Mouse (Mus musculus) induced T-regulatory cell, adult 2 months (primary cell): ENCODE measurements around the gene Cfap43.
A peak's percentile ranks its signal among the peaks of the same experiment; 100 is the strongest.

Experiments used
- DNase-seq: peaks from one replicate; pipeline ENCODE4 v3.0.0-alpha.2; 2012; ENCODE audit warnings: low read depth

Gene Cfap43

DNA sequence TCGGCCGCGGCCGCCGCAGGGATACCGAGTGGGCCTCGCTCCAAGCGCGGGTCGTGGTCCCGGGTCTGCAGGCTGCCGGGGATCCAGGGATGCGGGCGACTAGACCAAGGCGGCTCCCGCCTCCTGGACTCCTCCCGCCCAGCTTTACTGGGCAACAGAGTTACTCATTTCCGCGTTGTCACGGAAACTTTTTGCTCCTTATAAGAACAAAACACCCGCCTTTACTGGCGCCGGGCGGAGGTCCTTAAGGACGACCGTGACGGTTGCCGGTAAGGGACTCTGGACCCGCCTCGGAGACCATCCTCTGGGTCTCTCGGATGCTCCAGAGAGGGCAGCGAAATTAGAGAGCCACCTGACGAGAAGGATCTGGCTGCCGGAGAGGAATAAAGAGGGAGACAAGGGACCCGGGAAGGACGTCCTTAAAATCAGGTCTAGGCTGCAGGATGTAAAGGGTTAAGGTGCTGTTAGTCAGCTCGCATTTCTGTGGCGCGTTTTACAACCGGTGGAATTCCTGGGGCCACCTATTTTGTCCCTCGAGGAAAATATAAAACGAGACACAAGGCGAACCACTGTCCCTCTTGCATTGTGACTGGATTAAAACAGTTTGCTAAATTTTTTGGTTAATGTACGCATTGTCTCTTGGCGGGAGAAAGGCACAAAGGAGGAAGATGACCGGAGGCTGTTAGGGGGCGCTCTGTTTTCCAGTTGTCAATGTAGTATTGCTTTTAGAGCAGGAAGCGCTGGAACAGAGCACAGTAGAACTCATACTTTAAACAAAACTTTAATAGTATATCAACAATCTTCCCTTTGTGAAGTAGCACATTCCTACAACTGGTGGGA lies at the start of gene Cfap43, which contains the start of gene Itprip:
TSS of gene Cfap43 (minus strand) at position 162 of the 840 bp plus-strand sequence.
TSS of gene Itprip (minus strand) at position 174 of the 840 bp plus-strand sequence.
- peak; percentile 95 for DNase-seq

DNA sequence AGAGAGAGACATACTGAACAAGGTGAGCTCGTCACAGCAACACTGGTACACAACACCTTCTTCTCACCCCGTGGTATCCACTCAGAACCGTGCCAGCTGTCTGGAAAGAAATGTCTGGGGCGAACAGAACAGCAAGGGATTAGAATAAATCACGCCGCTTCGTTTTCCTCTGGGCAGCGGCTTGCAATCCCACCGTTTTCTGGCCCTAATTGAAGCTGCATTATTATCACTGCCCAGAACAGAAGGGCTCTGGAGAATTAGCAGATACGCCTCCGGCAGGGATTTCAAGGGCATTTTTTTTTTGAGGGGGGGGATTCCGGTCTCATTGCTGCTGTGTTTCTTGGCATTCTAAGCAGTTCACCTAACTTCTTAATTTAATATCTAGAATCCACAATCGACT lies 39.1 kb upstream of the Cfap43 start:
- no peak for DNase-seq

DNA sequence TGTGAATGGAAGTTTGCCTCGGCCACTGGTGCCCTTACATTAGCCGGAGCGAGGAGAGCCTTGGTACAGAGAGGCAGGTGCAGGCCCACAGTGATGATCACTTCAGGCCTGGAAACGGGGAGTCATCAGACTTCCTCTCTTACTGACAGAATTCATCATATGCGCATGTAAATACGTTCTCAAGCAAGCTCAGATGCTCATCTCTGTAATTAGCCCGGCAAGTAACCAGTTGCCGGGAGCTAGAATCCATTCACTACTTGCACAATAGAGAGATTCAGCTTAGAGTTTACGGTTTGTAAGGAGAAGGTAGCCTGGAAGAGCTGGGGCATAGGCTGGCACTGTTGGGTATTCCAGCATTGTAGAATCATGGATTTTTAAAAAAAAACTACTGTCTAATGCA lies 34.1 kb upstream of the Cfap43 start:
- DNase-seq, result no peak

DNA sequence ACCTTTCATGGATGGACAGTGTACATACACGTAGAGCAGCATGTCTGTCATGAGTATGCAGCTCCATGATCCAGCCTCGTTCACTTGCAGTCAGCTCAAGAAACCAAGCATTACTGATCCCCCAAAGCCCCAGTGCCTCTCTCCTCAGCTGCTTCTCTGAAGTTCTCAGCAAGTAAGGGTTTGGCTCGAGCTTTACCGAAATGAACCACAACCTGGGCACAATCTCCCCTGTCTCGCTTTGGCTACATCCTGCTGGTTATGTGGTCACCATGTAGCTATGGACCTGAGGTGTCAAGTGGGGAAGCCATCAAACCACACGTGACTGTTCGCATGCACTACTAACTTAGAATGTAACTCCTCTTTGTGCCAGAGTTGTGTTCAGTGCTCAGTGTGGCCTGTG lies 31.9 kb upstream of the Cfap43 start:
- no peak for DNase-seq

DNA sequence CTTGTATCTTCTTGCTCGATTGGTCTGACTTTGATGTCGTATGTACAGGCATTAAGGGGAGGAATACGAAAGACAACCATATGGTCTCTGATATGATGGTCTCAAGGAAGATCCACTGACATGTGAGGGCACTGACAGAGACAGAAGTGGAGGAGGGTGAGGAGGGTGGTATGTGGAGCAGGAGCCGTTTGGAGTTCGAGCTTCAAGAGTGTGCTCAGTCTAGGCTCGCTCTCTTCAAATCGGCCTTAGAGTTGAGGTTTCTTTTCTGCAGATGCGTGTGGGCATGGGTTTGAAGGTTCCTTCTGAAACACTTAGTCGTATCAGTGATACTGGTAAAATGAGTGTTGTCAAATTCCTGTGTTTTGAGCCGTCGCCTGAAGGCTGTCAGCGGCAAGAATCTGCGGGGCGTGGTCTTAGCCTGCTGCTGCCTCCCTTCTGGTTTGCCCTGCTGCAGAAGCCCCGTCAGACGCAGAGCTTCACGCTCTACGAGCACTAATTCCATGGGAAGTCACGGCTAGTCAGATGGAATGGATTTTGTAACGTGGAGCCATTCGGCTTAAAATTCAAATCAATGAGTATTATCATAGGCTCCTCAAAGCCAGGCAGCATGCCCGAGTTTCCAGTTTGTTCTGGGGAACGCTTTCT lies 27.9 kb upstream of the Cfap43 start:
- DNase-seq, result no peak

DNA sequence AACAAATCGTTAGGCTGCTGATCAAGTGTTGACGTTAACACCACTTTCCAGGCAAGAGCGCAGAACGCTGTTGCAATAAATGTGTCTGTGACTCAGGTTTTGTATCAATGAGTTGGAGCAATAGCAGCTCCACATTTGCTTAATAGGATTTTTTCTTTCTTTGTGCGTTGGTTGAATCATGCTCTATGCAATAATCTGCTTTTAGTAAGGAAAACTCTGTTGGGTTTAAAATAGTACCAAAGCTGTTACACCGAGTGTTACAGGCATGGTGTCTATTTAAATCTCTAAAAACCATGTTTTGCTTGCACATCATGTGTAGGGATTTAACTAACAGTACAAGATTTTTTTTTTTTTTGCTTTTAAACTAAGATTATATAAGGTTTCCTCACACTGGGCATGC lies 20.3 kb upstream of the Cfap43 start:
- no peak for DNase-seq

DNA sequence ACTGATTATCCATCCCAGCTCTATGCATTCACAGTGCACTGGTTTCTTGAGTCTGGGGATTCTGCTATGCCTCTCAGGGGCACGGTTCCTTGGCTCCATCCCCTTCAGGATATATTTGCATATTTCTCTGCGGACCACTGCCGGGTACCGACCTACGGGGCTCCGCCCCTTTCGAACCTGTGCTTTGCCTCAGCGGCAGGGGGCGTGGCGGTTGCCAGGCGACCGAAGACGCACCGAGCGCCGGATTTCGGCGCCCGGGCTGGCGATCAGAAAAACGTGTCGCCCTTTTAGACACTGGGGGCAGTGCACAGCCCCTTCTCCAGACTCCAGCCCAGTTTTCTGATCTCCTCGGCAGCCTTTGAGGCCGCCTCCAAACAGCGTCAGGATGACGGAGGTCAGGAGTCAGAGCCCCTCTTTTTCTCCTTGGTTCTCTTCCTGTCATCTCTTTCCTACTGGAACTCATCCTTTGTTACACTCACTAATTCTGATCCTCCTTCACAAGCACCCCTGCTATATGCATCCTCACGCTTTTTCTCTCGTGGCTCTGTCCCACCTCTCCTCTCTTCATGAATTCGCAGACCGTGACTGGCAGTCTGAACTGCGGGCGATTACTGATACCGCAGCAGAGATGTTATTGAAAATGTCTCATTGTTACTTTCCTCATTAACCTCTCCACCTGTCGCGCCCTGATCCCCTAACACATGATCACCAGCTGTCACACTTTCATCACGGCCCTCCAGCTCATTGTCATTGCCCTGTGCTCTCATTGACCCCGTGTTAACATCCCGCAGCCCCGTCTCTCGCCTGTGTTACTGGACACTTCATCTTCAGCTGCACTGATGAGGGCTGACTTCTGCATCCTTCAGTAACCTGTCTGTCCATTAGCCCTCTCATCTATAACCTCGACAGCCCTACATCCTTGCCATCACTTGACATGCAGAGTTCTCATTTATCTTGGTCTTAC lies 18.6 kb upstream of the Cfap43 start, which contains the start of gene Cfap58:
TSS of gene Cfap58 (plus strand) at position 233 of the 964 bp plus-strand sequence.
- peak; percentile 91 for DNase-seq

DNA sequence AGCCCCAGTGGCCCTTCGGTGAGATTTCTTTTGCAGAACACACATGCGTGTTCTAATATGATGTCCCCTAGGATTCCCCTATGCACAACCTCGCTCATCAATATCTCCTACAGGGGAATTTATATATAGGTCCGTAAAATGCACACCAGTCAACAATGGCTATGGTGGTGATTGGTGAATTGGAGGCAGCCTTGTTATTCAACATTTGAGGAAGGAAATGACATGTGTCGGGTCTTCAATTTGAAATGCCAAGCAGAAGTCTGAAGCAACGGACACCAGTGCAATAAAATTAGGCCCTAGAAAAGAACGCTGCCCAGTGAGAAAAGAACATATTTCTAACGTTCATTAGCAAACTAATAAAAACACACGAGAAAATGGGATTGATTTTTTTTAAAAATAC lies 17.9 kb upstream of the Cfap43 start:
- DNase-seq, result no peak

DNA sequence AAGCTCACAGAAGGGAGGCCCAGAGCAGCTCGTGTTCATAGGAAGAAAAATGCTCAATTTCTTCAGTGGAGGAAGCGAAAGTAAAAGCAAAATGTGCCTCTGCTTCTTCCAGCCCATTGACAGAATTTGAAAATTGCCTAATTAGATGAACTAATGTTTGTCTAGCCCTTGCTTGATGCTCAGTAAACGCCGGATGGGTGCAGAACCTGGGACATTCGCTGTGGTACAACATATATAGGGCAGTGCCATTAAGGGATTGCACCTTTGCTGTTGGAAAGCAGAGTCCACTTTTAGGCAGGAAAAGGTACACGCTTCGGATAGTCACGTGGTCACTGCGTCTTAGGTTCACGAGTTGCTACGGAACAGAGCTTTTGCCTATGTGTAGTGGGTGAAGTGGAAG lies 17.4 kb upstream of the Cfap43 start:
- DNase-seq, result peak; percentile 49

DNA sequence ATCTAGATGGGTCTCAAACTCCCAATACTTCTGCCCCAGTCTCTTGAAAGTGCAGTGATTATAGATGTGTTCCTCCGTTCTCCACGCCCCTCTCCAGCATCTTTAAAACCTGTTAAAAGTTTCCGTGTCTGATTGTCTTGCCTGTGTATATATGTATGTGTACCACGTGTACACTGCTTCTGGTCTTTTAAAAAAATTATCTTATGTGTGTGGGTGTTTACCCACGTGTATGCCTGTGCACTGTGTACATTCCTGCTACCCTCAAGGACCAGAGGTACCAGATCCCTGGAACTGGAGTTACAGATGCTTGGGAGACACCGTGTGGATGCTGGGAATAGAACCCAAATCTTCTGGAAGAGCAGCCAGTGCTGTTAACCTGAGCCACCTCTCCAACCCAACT lies 16.4 kb upstream of the Cfap43 start:
- DNase-seq, result no peak

DNA sequence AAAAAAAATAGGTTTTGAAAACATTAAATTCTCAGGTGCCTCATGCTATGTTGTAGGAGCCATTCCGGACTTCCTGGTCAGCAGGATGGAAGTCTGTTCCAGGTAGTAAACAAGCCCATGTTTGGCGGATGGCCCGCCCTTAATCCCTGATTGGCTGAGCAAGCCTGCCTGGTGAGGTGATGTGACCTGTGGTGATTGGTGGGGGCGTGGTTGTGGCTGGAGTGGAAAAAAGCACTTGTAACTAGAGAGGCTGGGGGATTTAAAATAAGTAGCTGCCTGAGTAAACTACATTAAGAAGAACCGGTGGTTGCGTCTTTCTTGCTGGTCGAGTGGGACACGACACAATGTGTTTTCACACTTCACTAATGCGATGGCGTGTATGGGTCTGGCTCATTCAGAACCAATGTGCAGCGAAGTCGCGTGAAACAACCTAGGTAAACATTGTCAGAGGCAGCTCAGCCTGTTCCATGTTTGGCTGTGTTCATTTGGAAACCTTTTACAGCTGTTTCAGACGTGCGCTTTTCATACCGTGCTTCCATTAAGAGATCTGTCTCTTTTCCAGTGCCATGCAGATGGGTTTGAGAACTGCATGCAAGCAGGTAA lies 15.7 kb upstream of the Cfap43 start:
- DNase-seq, result no peak

DNA sequence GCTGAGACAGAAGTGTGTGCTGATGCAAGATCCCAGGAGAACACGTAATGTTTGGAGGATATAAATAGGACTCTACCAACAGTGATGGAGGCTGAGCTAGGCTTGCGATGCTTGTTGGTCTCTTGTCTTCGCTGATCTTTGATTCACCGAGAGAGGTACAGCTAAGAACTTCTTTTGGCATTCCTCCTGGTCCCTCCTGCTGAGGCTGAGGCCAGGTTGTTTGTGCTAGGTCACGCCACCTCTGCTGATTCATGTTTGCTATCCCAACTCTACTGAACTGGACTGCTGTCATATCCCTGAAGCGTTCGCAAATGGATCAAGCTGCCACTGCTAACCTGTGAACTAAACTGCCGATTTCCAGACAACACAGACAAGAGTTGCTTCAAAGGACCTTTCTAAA lies 15.1 kb upstream of the Cfap43 start:
- DNase-seq, result no peak

DNA sequence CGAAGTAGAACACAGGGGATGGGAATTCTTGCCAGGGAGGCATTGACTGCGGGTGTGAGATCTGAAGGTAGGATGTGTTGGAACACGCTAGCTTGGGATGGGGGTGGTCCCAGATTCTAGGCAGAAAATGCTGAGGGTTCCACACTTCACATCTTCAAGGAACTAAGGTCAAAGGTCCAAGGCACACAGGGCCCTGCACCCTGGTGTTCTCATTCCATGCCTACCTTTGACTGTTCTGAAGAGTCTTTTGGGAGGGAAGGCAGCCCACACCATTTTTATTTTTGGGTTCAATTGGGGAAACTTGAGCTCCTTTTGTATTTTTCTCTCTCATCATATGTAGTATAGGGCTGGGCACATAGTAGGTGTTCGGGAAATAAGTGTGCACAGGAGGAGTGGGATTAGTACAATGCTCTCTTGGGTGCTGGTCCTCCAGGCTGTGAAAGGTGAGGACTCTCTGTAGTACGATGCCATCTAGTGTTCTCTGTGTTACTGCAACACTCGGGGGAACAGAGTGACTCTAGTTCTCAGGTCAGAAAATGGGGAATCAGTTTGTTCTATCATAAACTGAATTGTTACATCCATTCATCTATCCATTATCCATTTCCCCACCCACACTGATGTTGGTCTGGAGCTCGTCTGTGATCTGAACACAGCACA lies 13.0 kb upstream of the Cfap43 start:
- peak; percentile 82 for DNase-seq

DNA sequence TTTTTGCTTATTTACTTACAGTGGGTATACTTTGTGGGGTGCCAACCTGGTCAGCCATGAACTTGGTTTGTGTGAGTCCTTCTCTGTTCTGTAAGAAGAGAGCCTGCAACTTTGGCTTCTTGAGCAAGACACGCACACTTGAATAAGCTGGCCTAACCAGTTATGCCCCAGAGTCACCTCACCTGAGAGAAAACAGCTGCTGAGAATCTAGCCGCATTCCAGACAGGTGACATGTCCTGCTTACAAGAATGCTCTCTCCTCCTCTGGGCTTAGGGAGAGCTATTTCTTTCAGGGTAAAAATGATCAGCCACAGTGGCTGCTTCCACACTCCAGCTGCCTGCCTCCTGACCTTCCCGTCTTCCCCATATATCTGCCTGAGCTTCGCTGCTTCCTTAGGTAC lies 10.0 kb upstream of the Cfap43 start:
- no peak for DNase-seq

DNA sequence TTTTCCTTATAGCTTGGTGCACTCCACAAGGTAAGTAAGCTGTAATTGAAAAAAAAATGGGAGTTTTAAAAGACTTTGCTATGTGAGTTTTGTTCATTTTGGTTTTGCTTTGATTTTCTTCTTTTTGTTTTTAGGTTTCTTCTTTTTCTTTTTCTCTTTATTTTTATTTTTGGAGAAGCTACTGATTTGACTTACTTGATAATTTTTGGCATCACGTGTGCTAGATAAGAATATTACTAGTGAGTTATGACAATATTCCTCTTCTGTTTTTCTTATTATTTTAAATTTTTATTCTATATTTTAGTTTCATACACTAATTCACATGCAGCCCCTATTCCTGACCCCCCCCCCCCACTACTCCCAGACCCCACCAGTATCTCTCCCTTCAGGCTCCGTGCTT lies 7.9 kb upstream of the Cfap43 start:
- no peak for DNase-seq

DNA sequence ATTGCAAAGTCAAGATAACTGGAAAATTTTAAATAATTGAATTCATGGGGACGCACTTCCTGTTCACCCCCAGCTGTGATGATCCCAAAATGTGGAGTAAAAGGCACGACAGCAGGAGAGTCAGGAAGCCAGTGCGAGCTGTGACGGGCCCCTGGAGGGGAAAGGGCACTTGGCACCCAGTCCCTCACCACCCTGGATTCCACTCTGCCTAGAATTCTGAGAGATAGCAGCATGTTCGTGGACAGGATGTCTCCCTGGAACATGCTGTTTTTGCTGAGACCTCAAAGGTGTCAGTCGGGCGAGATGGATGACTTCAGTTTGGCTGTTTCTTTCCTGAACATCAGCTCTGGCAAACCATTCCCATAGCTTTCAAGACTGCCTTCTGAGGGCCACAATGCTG lies 6.7 kb upstream of the Cfap43 start:
- no peak for DNase-seq

DNA sequence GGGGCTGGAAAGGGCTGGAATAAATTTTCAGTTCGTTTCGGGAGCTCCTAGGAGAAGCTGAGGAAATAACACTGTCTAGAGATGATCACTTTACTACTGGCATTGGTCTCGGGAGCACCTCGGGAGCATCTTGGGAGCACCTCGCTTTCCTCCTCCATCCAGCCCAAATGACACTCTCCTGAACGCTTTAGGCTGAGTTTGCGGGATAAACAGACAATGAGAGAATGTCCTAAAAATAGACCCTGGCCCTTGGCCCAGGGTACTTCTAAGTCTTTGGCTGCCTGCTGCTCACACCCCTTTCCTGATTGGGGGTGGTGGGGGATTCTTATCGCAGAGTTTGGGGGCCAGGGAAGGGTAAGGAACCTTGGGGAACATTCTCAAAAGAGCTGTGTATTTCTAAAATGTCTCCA lies 884 bp upstream of the Cfap43 start:
- DNase-seq, result no peak

DNA sequence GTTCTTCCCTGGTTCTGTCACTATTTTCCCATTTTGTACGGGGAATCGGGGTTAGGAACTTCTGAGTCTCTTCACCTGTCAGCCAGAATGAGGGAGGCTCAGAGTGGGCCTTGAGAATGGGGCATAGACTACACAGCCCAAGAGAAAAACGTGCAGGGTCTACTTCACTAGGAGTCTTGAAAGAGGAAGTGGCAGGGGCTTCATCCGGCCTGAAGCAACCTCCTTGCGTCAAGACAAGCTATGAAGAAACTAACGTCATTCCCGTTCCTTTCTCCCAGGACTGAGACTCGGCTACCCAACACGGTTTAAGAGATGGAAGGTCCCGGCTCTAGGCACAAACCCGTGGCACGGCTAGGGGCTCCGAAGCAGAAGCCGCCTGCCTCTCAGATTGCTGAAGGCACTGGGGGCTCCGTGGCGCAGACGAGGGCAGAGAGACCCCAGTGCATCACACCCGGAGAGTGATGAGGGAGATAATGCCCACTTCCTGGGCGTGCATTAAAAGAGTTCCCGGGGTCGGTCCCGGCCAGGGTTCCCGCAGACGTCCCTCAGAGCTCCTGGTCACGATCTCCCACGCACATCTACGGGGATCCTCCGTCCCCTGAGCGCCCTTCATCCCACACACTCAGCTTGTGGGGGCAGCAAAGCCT lies 509 bp downstream of the Cfap43 start:
- peak; percentile 71 for DNase-seq

DNA sequence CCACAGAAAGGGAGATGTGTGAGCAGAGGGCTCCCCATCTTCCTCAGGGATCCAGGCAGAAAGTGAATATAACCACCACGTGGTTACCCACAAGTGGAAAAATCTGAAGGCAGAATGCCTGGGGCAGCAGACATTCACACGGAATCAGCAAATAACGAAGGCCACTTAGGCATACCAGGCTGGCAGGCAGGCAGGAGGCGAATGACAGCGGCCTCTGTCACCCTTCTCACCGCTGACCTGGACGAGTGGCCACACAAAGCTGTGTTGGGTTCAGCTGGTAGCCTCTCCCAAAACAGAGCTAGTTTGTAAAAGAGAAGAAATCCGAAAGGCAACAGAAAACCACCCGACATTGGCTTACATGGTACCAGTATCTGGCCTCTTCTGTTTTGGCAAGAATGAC lies 1.1 kb downstream of the Cfap43 start:
- DNase-seq, result peak; percentile 50

DNA sequence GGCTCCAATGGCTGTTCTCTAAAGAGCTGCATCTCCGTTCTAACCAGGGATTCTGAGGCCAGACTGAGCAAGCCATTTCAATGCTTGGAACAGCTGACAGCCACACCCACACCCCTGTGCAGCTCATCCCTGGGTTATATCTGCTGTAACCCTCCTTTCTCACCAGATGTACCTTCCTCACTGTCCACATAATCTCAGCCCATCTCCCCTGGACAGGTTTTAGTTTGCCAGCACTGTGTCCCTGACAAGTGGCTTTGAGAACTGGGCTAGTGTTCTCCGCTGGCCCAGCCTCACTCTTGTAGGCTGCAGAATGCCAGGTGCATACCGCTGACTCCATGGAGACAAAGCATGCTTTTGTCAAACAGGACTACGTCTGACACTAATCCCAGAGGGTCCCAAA lies 1.7 kb downstream of the Cfap43 start:
- peak; percentile 28 for DNase-seq

DNA sequence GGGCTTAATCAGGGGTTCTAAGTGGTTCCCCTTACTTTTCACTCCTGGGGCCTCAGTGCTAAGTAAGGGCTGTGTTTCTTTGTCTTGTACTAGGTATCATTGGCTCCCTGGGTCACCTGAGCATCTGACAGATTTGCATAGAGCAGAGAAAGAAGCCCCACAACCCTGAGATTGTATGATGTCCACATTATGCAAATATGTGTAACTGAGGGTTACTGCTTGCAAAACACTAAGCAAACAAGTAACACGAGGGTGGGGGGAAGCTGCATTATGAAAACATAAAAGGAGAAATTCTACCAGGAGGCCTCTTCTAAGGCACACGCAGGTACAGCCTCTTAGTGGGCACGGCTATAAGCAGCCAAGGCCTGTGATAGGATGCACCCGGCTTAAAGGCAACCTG lies 3.8 kb downstream of the Cfap43 start:
- peak; percentile 66 for DNase-seq
